Mouse (Mus musculus): ENCODE results near the gene Slc1a6. TPM values are rescaled to one million over a fixed set of nuclear protein-coding genes. Genes with fewer than 3 reads are reported as not detected.

Slc1a6 gene
- not detected for polyA plus RNA-seq (2017; shearing (Covaris generic))

DNA sequence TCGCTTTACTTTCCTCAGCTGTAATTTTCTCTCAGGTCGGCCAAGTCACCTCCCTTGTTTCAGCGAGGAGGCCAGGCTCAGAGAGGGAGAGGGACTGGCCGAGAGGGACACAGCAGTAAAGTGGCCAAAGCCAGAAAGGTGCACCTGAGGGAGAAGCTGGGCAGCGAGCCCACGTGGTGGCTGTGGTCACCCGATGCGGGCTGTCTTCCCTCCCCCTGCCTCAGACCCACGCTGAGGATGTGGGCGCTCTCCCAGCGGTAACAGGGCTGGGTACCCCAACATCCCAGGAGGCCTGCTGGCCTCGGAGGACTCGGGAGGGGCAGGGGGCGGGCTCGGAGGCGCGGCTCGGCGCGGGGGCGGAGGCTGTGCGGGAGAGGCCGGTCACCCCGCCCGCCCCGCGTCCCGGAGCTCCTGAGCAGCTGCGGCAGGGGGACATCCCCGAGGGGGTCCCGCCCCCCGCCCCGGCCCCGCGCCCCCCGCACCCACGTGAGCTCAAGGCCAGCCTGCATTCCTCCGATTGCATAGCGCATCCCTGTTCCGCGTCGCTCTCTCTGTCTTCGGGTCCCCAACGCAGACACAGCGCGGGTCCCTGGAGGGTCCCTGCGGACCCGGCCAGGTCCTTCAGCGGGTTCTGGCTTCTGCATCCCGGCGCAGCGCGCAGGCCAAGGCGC, at the start of gene Slc1a6:
Slc1a6 (plus strand) TSS at position 516 of the 671 bp plus-strand sequence.

GRCm38 (mm10) chr10:78752452-78753191, 27.7 kb upstream of the Slc1a6 start, which contains the start of gene Ccdc105:
Gene Ccdc105 (minus strand): TSS chr10:78753065.

GRCm38 (mm10) chr10:78852066-78852465, 71.8 kb downstream of the Slc1a6 start, which contains the start of gene Olfr1356:
Gene Olfr1356 (minus strand): TSS chr10:78852166.

Other genes starting within 250 kb of the Slc1a6 start
- gene Ilvbl, start 206.2 kb upstream of the Slc1a6 start, polyA plus RNA-seq (2017; shearing (Covaris generic)) = 26.1 TPM
- gene Syde1, start 188.5 kb upstream of the Slc1a6 start, polyA plus RNA-seq (2017; shearing (Covaris generic)) = not detected
- not detected for gene Olfr1357, start 162.4 kb upstream of the Slc1a6 start, polyA plus RNA-seq (2017; shearing (Covaris generic))
- gene Casp14, start 62.2 kb upstream of the Slc1a6 start, polyA plus RNA-seq (2017; shearing (Covaris generic)) = not detected
- not detected for gene Ccdc105, start 27.4 kb upstream of the Slc1a6 start, polyA plus RNA-seq (2017; shearing (Covaris generic))
- gene Olfr1356, start 71.7 kb downstream of the Slc1a6 start, polyA plus RNA-seq (2017; shearing (Covaris generic)) = not detected
- gene Olfr1355, start 95.0 kb downstream of the Slc1a6 start, polyA plus RNA-seq (2017; shearing (Covaris generic)) = not detected
- gene Olfr1354, start 132.7 kb downstream of the Slc1a6 start, polyA plus RNA-seq (2017; shearing (Covaris generic)) = not detected
- gene Olfr8, start 170.1 kb downstream of the Slc1a6 start, polyA plus RNA-seq (2017; shearing (Covaris generic)) = not detected
- gene Olfr1353, start 182.8 kb downstream of the Slc1a6 start, polyA plus RNA-seq (2017; shearing (Covaris generic)) = not detected
- gene Olfr1352, start 200.6 kb downstream of the Slc1a6 start, polyA plus RNA-seq (2017; shearing (Covaris generic)) = 0.15 TPM
- gene Olfr1351, start 232.0 kb downstream of the Slc1a6 start, polyA plus RNA-seq (2017; shearing (Covaris generic)) = not detected
- gene Olfr57, start 248.2 kb downstream of the Slc1a6 start, polyA plus RNA-seq (2017; shearing (Covaris generic)) = not detected